Mouse (Mus musculus) stomach, postnatal 0 days (tissue): Measurements from ENCODE around the gene Tenm4. TPM values are rescaled to one million over a fixed set of nuclear protein-coding genes. Genes with fewer than 3 reads are reported as not detected.

Experiments used
- ATAC-seq: fragments of 200-750 bp; cut with Nextera tagmentation; 2 replicates; pipeline ENCODE4 v1.8.0; 2017; ENCODE audit not compliant: low FRiP score, low TSS enrichment
- DNase-seq: peaks from one replicate; pipeline ENCODE4 v3.0.0-alpha.2; 2016; ENCODE audit warnings: low spot score
- H3K27ac ChIP-seq: fragments of 300-500 bp; sonication (generic); replicated peaks from 2 replicates; pipeline ENCODE4 v1.5.1; 2014; ENCODE audit warnings: mild to moderate bottlenecking, control low read depth
- H3K27me3 ChIP-seq: fragments of 300-500 bp; sonication (generic); 2 replicates; pipeline ENCODE4 v1.6.1; 2014; ENCODE audit warnings: low read length; ENCODE audit not compliant: control insufficient read depth, insufficient read depth
- H3K36me3 ChIP-seq: fragments of 300-500 bp; sonication (generic); 2 replicates; pipeline ENCODE4 v1.6.1; 2014; ENCODE audit warnings: low read length, mixed read lengths; ENCODE audit not compliant: control insufficient read depth, insufficient read depth
- H3K4me1 ChIP-seq: fragments of 300-500 bp; sonication (generic); replicated peaks from 2 replicates; pipeline ENCODE4 v1.6.1; 2014; ENCODE audit warnings: antibody characterized with exemption; ENCODE audit not compliant: control insufficient read depth, insufficient read depth
- H3K4me2 ChIP-seq: fragments of 300-500 bp; sonication (generic); replicated peaks from 2 replicates; pipeline ENCODE4 v1.6.1; 2014; ENCODE audit warnings: low read depth, mild to moderate bottlenecking, control low read depth, moderate library complexity
- H3K4me3 ChIP-seq: fragments of 300-500 bp; sonication (generic); 2 replicates; pipeline ENCODE4 v1.5.1; 2014; ENCODE audit warnings: low read depth, low read length, control low read depth
- H3K9ac ChIP-seq: fragments of 300-500 bp; sonication (generic); 2 replicates; pipeline ENCODE4 v1.6.1; 2014; ENCODE audit warnings: mild to moderate bottlenecking, low read length, control low read depth, mixed read lengths
- H3K9me3 ChIP-seq: fragments of 300-500 bp; sonication (generic); 2 replicates; pipeline ENCODE4 v1.6.1; 2016; ENCODE audit warnings: low read length; ENCODE audit not compliant: control insufficient read depth
- CTCF ChIP-seq: IDR thresholded peaks from 2 replicates; pipeline ENCODE4 v1.5.1; 2016; ENCODE audit warnings: antibody characterized with exemption, low read depth, mild to moderate bottlenecking, moderate library complexity
- EP300 ChIP-seq: optimal IDR thresholded peaks from 2 replicates; pipeline ENCODE3; 2016; ENCODE audit warnings: antibody characterized with exemption
- WGBS: fragments of 180-500 bp; shearing (Covaris S2); extraction: QIAGEN DNeasy Blood & Tissue Kit; methylation state at CpG from one replicate; pipeline ENCODE4 v1.1.7; 2014; 5-methylcytosine and 5-hydroxymethylcytosine counted together
- polyA plus RNA-seq: library from polyadenylated mRNA; unstranded; fragments of >200 nt; fragmentation: Nextera tagmentation; extraction: Ambion mirVana; gene quantifications from 2 replicates; pipeline ENCODE4 v1.2.1, GENCODE M21; 2015

The Tenm4 gene
- polyA plus RNA-seq, 1 experiment from 2014 or later, result 7.2 TPM

DNA sequence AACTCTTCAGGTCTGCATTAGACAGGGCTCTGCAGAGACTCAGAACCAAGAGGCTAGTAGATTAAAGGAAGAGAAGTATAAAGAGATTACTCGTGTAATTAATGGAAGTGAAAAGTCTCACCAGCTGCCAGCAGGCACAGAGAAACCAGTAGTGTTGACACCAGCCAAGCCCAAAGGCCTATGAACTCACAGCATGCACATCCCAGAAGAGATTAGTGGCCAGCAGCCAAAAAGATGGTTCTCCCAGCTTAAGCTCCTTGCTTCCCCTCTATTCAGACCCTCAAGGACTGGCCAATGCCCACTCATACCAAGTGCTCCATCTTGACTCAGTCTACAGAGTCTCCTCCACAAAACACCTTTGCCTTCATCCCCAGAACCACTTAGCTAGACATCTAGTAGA, 242.8 kb downstream of the Tenm4 start:
- ATAC-seq, result no peak

DNA sequence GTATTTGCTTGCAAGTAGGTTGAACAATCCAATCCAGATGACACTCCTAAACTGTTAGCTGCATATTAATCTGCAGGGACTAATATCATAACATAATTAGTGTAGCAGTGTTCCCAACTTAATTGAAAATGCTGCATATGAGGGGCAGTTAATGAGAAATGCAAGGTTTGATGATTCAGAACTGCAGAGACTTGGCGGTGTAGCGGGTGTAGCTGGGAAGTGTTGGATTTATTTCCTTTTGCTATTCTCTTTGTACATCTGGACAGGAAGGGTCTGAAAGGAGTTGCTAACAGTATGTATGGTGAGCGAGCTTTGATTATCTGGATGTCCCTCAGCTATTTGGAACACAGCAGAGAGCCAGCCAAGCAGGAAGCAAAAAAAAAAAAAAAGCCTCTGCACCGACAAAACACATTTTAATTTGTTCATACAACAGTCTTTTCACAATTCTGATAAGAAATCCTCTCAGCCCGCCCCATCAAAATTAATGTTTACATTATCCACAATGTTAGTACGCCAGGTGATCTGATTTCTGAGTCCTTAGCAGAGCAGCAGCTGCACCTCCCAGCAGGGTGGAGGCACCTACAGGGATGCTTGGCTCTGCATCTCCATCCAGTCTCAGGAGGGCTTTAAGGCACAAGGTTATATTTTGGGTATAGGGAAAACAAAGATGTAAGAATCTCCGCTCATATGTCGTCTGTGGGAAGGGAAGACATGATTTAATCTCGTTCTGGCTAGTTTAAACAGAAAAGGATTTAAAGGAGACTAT, 243.4 kb downstream of the Tenm4 start:
- ATAC-seq (no peak), DNase-seq (no peak)
- H3K9me3 ChIP-seq, result no peaks in the 10 kb centered on the region
- 40% methylated on average over 9 of the region's 9 CpGs for WGBS
- H3K9ac ChIP-seq, result no peak overlapping the region
- H3K4me3 ChIP-seq, result no peak overlapping the region
- TF ChIP-seq CTCF (no peak), EP300 (no peak)
- H3K4me2 ChIP-seq, result no peak overlapping the region
- no peak overlapping the region for H3K27ac ChIP-seq
- no peaks in the 10 kb centered on the region for H3K27me3 ChIP-seq
- no peaks in the 10 kb centered on the region for H3K4me1 ChIP-seq
- H3K36me3 ChIP-seq, result no peaks in the 10 kb centered on the region

More for the DNA sequence above, 242.8 kb downstream of the Tenm4 start:
- 60% methylated on average over 1 of the region's 1 CpGs for WGBS
- Histone ChIP-seq H3K27me3 (no peaks in the 10 kb centered on the region), H3K27ac (no peak overlapping the region), H3K36me3 (no peaks in the 10 kb centered on the region), H3K4me2 (no peak overlapping the region), H3K9me3 (no peaks in the 10 kb centered on the region), H3K4me1 (no peaks in the 10 kb centered on the region), H3K4me3 (no peak overlapping the region), H3K9ac (no peak overlapping the region)
- TF ChIP-seq EP300 (no peak), CTCF (no peak)
- no peak for DNase-seq

DNA sequence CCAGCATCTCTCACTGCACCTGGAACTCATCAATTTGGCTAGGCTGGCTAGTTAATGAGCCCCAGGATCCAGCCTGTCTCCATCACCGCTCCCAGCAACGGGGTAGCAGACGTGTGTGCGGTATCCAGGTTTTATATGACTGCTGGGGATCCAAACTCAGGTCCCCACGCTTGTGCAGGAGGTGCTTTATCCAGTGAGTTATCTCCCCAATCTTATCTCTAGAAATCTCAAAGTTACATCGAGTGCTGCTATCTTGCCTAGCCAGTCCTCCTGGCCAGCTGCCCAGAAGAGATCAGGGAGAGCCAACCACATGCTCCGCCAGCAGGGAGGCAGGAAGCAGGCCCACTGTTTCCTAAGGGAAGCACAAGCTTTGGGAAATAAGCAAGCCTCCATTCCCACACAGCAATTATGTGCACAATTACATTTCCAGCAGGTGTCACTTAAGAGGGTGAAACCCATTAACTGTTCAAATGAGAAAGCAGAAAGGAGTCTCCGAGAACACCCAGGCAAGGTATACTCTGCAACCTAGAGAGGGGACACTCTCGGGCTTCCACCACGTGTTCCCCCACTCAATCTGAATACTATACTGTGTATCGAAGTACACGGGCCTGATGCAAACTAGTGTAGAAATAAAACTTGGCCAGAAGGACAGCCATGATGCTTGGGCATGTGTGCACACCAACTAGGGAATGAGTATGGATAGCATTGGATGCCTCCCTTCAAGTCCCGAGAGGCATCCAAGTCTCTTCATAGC, 246.4 kb downstream of the Tenm4 start:
- Histone ChIP-seq H3K4me1 (no peaks in the 10 kb centered on the region), H3K27ac (no peak overlapping the region), H3K9me3 (no peaks in the 10 kb centered on the region), H3K27me3 (no peaks in the 10 kb centered on the region), H3K36me3 (no peaks in the 10 kb centered on the region), H3K4me2 (no peak overlapping the region), H3K9ac (no peak overlapping the region), H3K4me3 (no peak overlapping the region)
- ATAC-seq, result no peak
- DNase-seq, result peak; percentile 34
- WGBS, result 63% methylated on average over 13 of the region's 13 CpGs
- TF ChIP-seq EP300 (no peak), CTCF (peak; percentile 22)

DNA sequence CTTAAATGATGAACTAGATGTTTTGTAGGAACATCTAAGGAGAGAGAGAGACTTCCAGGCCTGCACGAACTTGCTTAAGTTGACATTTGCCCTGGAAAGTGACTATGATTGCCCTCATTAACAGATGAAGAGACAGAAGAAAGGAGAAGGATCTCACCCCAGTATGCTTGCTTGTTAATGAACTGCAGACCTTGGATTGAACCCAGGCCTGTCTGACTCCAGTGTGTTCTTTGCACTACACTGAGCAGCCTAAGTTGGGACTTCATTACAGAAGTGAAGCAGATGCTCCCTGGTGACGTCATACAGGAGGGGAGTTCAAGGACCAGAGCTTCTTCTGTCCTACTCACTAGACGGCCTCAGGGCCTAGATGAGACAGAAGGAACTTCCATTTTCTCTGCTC, 247.1 kb downstream of the Tenm4 start:
- WGBS, result 69% methylated on average over 3 of the region's 3 CpGs
- Histone ChIP-seq H3K4me3 (no peak overlapping the region), H3K4me2 (no peak overlapping the region), H3K27ac (no peak overlapping the region), H3K9me3 (no peaks in the 10 kb centered on the region), H3K27me3 (no peaks in the 10 kb centered on the region), H3K4me1 (no peaks in the 10 kb centered on the region), H3K9ac (no peak overlapping the region), H3K36me3 (no peaks in the 10 kb centered on the region)
- TF ChIP-seq CTCF (no peak), EP300 (no peak)
- ATAC-seq (no peak), DNase-seq (no peak)

DNA sequence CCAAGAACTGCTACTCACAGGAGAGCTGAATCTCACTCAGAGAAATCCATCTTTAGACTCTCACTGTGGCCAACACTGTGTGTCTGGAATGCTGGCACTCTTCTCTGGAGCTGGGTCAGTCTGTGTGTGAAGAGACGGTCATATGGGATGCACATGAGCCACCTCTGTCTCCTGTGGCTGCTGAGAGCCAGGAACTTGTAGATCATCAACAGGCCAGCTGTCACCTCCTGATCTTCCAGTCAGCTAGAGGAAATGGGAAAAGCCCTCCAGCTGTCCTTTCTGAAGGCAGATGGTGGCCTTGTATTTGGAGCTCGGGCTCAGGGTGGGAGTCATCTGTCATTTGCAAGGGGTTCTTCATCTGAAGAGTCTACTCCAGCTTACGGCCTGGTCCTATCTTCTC, 249.0 kb downstream of the Tenm4 start:
- no peak overlapping the region for H3K27ac ChIP-seq
- H3K9ac ChIP-seq, result no peak overlapping the region
- H3K9me3 ChIP-seq, result no peaks in the 10 kb centered on the region
- no peak overlapping the region for H3K4me3 ChIP-seq
- WGBS, result 67% methylated on average over 3 of the region's 3 CpGs
- no peak for TF ChIP-seq EP300
- no peak for TF ChIP-seq CTCF
- ATAC-seq, result no peak
- no peak for DNase-seq
- H3K36me3 ChIP-seq, result no peaks in the 10 kb centered on the region
- no peak overlapping the region for H3K4me2 ChIP-seq
- no peaks in the 10 kb centered on the region for H3K4me1 ChIP-seq
- no peaks in the 10 kb centered on the region for H3K27me3 ChIP-seq
